Mouse (Mus musculus): ENCODE measurements around the gene Dctn5. TPM values are rescaled to one million over a fixed set of nuclear protein-coding genes. Genes with fewer than 3 reads are reported as not detected.

The Dctn5 gene
- polyA plus RNA-seq, 1 experiment from 2014 or later: 128 TPM

Other genes starting within 250 kb of the Dctn5 start
- gene Cog7, start 151.3 kb upstream of the Dctn5 start, polyA plus RNA-seq (2015; fragmentation: Nextera tagmentation; extraction: Ambion mirVana): 20.4 and 24.8 TPM in 2 replicates
- 96.7 and 96.9 TPM in 2 replicates for gene Gga2, start 111.8 kb upstream of the Dctn5 start, polyA plus RNA-seq (2015; fragmentation: Nextera tagmentation; extraction: Ambion mirVana)
- gene Ubfd1, start 65.9 kb upstream of the Dctn5 start, polyA plus RNA-seq (2015; fragmentation: Nextera tagmentation; extraction: Ambion mirVana): 73.4 and 76.9 TPM in 2 replicates
- gene Ears2, start 65.8 kb upstream of the Dctn5 start, polyA plus RNA-seq (2015; fragmentation: Nextera tagmentation; extraction: Ambion mirVana): 14.4 and 14.7 TPM in 2 replicates
- gene Ndufab1, start 31.2 kb upstream of the Dctn5 start, polyA plus RNA-seq (2015; fragmentation: Nextera tagmentation; extraction: Ambion mirVana): 623 and 680 TPM in 2 replicates
- 14.7 and 16.2 TPM in 2 replicates for gene Palb2, start 56 bp upstream of the Dctn5 start, polyA plus RNA-seq (2015; fragmentation: Nextera tagmentation; extraction: Ambion mirVana)
- 112 and 125 TPM in 2 replicates for gene Plk1, start 26.4 kb downstream of the Dctn5 start, polyA plus RNA-seq (2015; fragmentation: Nextera tagmentation; extraction: Ambion mirVana)
- gene Ern2, start 53.2 kb downstream of the Dctn5 start, polyA plus RNA-seq (2015; fragmentation: Nextera tagmentation; extraction: Ambion mirVana): not detected in 2 replicates
- 0.48 TPM in 1 of 2 replicates, not detected in the other for gene Chp2, start 86.5 kb downstream of the Dctn5 start, polyA plus RNA-seq (2015; fragmentation: Nextera tagmentation; extraction: Ambion mirVana)
- gene Prkcb, start 155.7 kb downstream of the Dctn5 start, polyA plus RNA-seq (2015; fragmentation: Nextera tagmentation; extraction: Ambion mirVana): 5.9 and 6.1 TPM in 2 replicates